Mouse (Mus musculus) A20 (cell line): ENCODE measurements around the gene Bpifb4.
A peak's percentile ranks its signal among the peaks of the same experiment; 100 is the strongest.

Source experiments
- DNase-seq: peaks from one replicate; pipeline ENCODE4 v3.0.0-alpha.2; 2011; ENCODE audit warnings: low read depth, low spot score

Bpifb4 gene

GRCm38 (mm10) chr2:153937843-153938242 lies at the start of gene Bpifb4:
Bpifb4 (plus strand) TSS chr2:153938212.
- no peak for DNase-seq

GRCm38 (mm10) chr2:153899111-153899510 lies 38.9 kb upstream of the Bpifb4 start:
- DNase-seq = no peak

GRCm38 (mm10) chr2:153900088-153900487 lies 37.9 kb upstream of the Bpifb4 start, which contains the start of gene Bpifb6:
Bpifb6 (plus strand) TSS chr2:153900388.
- no peak for DNase-seq

GRCm38 (mm10) chr2:153902726-153903125 lies 35.3 kb upstream of the Bpifb4 start:
- DNase-seq = no peak

GRCm38 (mm10) chr2:153906626-153907025 lies 31.4 kb upstream of the Bpifb4 start:
- DNase-seq = no peak

GRCm38 (mm10) chr2:153914151-153914550 lies 23.9 kb upstream of the Bpifb4 start:
- no peak for DNase-seq

- DNase-seq = no peak
Observed at GRCm38 (mm10) chr2:153917930-153918329, 20.1 kb upstream of the Bpifb4 start, which contains the start of gene Bpifb3. Bpifb3 (plus strand) TSS chr2:153918230.

GRCm38 (mm10) chr2:153921246-153921645 lies 16.8 kb upstream of the Bpifb4 start:
- DNase-seq = no peak

GRCm38 (mm10) chr2:153929871-153930413 lies 8.1 kb upstream of the Bpifb4 start:
- DNase-seq = peak; percentile 63

GRCm38 (mm10) chr2:153931125-153931524 lies 6.9 kb upstream of the Bpifb4 start:
- DNase-seq = no peak

- DNase-seq = no peak
Observed at GRCm38 (mm10) chr2:153933311-153933710, 4.7 kb upstream of the Bpifb4 start.

- no peak for DNase-seq
Observed at GRCm38 (mm10) chr2:153935348-153935747, 2.7 kb upstream of the Bpifb4 start.

- DNase-seq = peak; percentile 68
Observed at GRCm38 (mm10) chr2:153943537-153943936, 5.5 kb downstream of the Bpifb4 start.

- no peak for DNase-seq
Observed at GRCm38 (mm10) chr2:153944567-153944966, 6.6 kb downstream of the Bpifb4 start.

GRCm38 (mm10) chr2:153952897-153953296 lies 14.9 kb downstream of the Bpifb4 start:
- DNase-seq = peak; percentile 70

- DNase-seq = peak; percentile 80
Observed at GRCm38 (mm10) chr2:153953836-153954235, 15.8 kb downstream of the Bpifb4 start.

GRCm38 (mm10) chr2:153962821-153963331 lies 24.9 kb downstream of the Bpifb4 start:
- DNase-seq = no peak

GRCm38 (mm10) chr2:153963334-153963733 lies 25.3 kb downstream of the Bpifb4 start:
- no peak for DNase-seq

- no peak for DNase-seq
Observed at GRCm38 (mm10) chr2:153970221-153970620, 32.2 kb downstream of the Bpifb4 start.

- DNase-seq = no peak
Observed at GRCm38 (mm10) chr2:153974582-153974981, 36.6 kb downstream of the Bpifb4 start, which contains the start of gene Bpifa6. Bpifa6 (plus strand) TSS chr2:153974945.

- DNase-seq = peak; percentile 42
Observed at GRCm38 (mm10) chr2:153995770-153996169, 57.8 kb downstream of the Bpifb4 start.

- DNase-seq = no peak
Observed at GRCm38 (mm10) chr2:154000501-154000900, 62.5 kb downstream of the Bpifb4 start.

- DNase-seq = no peak
Observed at GRCm38 (mm10) chr2:154001056-154001455, 63.0 kb downstream of the Bpifb4 start.

GRCm38 (mm10) chr2:154004456-154004855 lies 66.4 kb downstream of the Bpifb4 start:
- DNase-seq = no peak
